Mouse (Mus musculus) lung, postnatal 0 days (tissue): ENCODE measurements around the gene Zfp575.

Experiments
- CTCF ChIP-seq: IDR thresholded peaks from 2 replicates; pipeline ENCODE4 v1.5.1; 2016; ENCODE audit warnings: antibody characterized with exemption, mild to moderate bottlenecking
- EP300 ChIP-seq: IDR thresholded peaks from 2 replicates; pipeline ENCODE4 v1.6.1; 2016; ENCODE audit warnings: antibody characterized with exemption, mild to moderate bottlenecking, control low read depth

DNA sequence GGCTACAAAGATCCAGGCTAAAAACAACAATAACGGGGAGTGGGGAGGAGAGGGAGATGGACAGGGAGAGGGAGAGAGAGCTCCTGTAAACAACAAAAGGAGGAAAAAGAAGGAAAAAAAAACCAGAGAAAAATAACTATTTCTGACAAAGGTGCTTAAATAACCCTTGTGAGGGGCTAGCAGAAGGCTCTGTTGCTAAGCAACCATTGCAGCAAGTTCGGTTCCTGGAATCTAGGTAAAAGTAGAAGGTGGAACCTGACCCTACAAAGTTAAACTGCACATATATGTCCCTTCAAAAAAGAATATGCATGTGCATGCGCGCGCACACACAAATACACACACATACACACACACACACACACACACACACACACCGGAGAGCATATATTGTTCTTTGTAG is 5.3 kb upstream of the Zfp575 start:
- TF ChIP-seq CTCF = no peak
- no peak for TF ChIP-seq EP300
